Mouse (Mus musculus) spleen, adult 2 months (tissue): ENCODE data around the gene Cit. TPM values are rescaled to one million over a fixed set of nuclear protein-coding genes. Genes with fewer than 3 reads are reported as not detected.

Source experiments
- DNase-seq, 2 experiments: peaks; one replicate each; pipeline versions ENCODE4 v3.0.0 to v3.0.0-alpha.2; 2012 to 2021; ENCODE audit warnings: low spot score in 2 of 2, low read depth in 1 of 2
- H3K27ac ChIP-seq: fragments of 200-500 bp; 2 replicates; pipeline ENCODE4 v1.5.1; 2012; ENCODE audit warnings: low read length, inconsistent platforms; ENCODE audit not compliant: insufficient read depth
- H3K27me3 ChIP-seq: fragments of 200-500 bp; 2 replicates; pipeline ENCODE4 v1.6.1; 2012; ENCODE audit warnings: mild to moderate bottlenecking, moderate library complexity, low read length, inconsistent platforms; ENCODE audit not compliant: control insufficient read depth, insufficient read depth
- H3K36me3 ChIP-seq: fragments of 200-500 bp; 2 replicates; pipeline ENCODE4 v1.6.1; 2012; ENCODE audit warnings: mild to moderate bottlenecking, low read length, inconsistent platforms; ENCODE audit not compliant: control insufficient read depth, insufficient read depth
- H3K4me1 ChIP-seq: fragments of 200-500 bp; 2 replicates; pipeline ENCODE4 v1.6.1; 2011; ENCODE audit warnings: inconsistent platforms; ENCODE audit not compliant: control insufficient read depth, insufficient read depth, insufficient read length
- H3K4me3 ChIP-seq: fragments of 200-500 bp; 2 replicates; pipeline ENCODE4 v1.5.1; 2011; ENCODE audit warnings: mild to moderate bottlenecking, inconsistent platforms; ENCODE audit not compliant: insufficient read depth, insufficient read length; ENCODE audit errors: extremely low read depth
- CTCF ChIP-seq: fragments of 200-500 bp; IDR thresholded peaks from 2 replicates; pipeline ENCODE4 v1.5.1; 2011; ENCODE audit warnings: mild to moderate bottlenecking, inconsistent platforms; ENCODE audit not compliant: insufficient read depth, insufficient read length, insufficient replicate concordance; ENCODE audit errors: extremely low read depth
- POLR2A ChIP-seq: fragments of 200-500 bp; IDR thresholded peaks from 2 replicates; pipeline ENCODE4 v1.6.1; 2011; ENCODE audit warnings: low read depth, low read length, inconsistent platforms
- WGBS: fragments of 180-500 bp; shearing (Covaris S2); methylation state at CpG from one replicate; pipeline ENCODE4 v1.1.7; 2018; 5-methylcytosine and 5-hydroxymethylcytosine counted together
- polyA plus RNA-seq: library from polyadenylated mRNA; depleted of rRNA; stranded (reverse); fragments of >200 nt; gene quantifications from 2 replicates; pipeline ENCODE4 v1.2.3, GENCODE M21; 2012

Gene Cit
- polyA plus RNA-seq, 1 experiment: 6.3 TPM

DNA sequence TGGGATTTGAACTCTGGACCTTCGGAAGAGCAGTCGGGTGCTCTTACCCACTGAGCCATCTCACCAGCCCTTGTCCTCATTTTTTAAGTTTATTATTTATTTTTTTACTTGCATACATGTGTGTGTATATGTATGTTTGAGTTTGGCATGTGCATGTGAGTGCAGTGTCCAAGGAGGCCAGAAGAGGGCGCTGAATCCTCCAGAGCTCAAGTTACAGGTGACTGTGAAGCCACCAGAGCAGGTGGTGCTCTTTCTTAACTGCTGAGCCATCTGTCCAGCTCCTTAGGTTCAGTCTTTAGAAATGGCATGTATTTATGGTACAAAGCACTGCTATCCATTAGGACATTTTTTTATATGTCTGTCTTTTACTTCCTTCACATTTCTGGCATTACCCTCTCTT is 97.3 kb downstream of the Cit start:
- H3K4me1 ChIP-seq: no peaks in the 10 kb centered on the region
- H3K4me3 ChIP-seq: no peak overlapping the region
- no peak for TF ChIP-seq CTCF
- TF ChIP-seq POLR2A: no peak
- no peaks in the 10 kb centered on the region for H3K27me3 ChIP-seq
- 94% methylated on average over 3 of the region's 3 CpGs for WGBS
- H3K36me3 ChIP-seq: peaks cover 1% of the 10 kb centered on the region; the same call in 1 of the 2 replicates
- no peak overlapping the region for H3K27ac ChIP-seq
- no peak for DNase-seq

- TF ChIP-seq CTCF (no peak), POLR2A (no peak)
- no peak overlapping the region for H3K27ac ChIP-seq
- 74% methylated on average over 11 of the region's 11 CpGs for WGBS
- no peak overlapping the region for H3K4me3 ChIP-seq
- no peaks in the 10 kb centered on the region for H3K4me1 ChIP-seq
- DNase-seq: no peak
- H3K27me3 ChIP-seq: no peaks in the 10 kb centered on the region
- peaks cover 1% of the 10 kb centered on the region; the same call in 1 of the 2 replicates for H3K36me3 ChIP-seq
Measured at GRCm38 (mm10) chr5:115944791-115945490, 99.9 kb downstream of the Cit start.

- DNase-seq: no peak
- Histone ChIP-seq H3K27ac (no peak overlapping the region), H3K27me3 (no peaks in the 10 kb centered on the region), H3K4me3 (no peak overlapping the region), H3K36me3 (peaks cover 6% of the 10 kb centered on the region; the same call in 1 of the 2 replicates), H3K4me1 (no peaks in the 10 kb centered on the region)
- WGBS: 91% methylated on average over 15 of the region's 15 CpGs
- TF ChIP-seq POLR2A (no peak), CTCF (no peak)
Measured at GRCm38 (mm10) chr5:115947622-115948353, 102.7 kb downstream of the Cit start.

DNA sequence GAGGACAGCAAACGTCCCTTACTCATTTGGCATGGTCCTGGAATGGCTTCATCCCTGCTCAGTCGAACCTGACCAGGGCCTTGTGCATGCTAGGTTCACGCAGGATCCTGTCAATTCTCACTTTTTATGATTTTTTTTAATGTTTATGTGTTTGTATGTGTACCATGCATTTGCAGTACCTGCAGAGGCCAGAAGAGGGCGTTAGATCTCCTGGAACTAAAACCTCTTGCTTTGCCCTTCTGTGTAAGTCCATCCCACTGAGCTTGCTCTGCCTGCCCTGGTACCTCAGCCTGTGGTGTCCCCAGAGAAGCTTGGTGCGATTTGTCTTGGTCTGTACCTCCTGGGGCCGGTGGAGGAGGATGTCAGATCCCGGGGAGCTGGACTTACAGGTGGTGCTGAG is 105.9 kb downstream of the Cit start:
- Histone ChIP-seq H3K27me3 (no peaks in the 10 kb centered on the region), H3K36me3 (peaks cover 6% of the 10 kb centered on the region; the same call in 1 of the 2 replicates), H3K4me1 (no peaks in the 10 kb centered on the region), H3K4me3 (no peak overlapping the region), H3K27ac (no peak overlapping the region)
- no peak for DNase-seq
- no peak for TF ChIP-seq CTCF
- TF ChIP-seq POLR2A: no peak
- WGBS: 89% methylated on average over 7 of the region's 7 CpGs

DNA sequence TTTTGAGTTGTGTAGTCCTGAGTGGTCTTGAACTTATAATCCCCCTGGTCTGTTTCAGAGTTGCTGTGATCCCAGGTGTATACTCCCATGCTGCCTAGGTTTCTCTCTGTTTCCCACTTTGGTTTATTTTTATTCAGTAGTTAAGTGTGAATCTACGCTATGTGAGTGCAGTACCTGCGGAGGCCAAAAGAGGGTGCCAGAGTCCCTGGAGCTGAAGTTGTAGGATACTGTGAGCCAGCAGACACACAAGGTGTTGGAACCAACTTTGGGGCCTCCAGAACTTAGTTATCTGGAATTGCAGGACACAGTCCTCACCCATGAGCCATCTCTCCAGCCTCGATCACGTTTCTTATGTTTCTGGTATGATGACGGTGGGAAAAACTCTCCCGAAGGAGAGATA is 108.1 kb downstream of the Cit start:
- Histone ChIP-seq H3K27ac (no peak overlapping the region), H3K27me3 (no peaks in the 10 kb centered on the region), H3K4me3 (no peak overlapping the region), H3K4me1 (no peaks in the 10 kb centered on the region), H3K36me3 (peaks cover 6% of the 10 kb centered on the region; the same call in 1 of the 2 replicates)
- TF ChIP-seq POLR2A (no peak), CTCF (no peak)
- no peak for DNase-seq
- 97% methylated on average over 6 of the region's 6 CpGs for WGBS

DNA sequence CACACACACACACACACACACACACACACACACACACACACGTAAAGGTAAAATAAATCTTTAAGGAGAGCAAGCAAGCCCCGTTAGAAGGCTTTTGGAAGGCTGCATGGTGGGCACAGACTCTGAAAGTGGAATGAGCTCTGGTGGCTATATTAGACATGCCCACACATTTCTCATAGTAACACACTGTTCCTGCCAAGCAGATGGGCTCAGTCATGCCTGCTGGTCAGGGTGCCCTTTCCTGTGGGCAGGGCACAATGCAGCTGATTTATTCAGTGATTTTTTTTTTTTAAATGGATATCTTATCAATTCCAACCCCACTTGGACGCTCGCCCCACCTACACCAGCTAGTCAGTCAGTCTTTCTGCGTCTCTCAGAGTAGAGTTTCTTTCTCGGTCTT is 109.0 kb downstream of the Cit start:
- no peaks in the 10 kb centered on the region for H3K4me1 ChIP-seq
- H3K27ac ChIP-seq: no peak overlapping the region
- DNase-seq: no peak
- WGBS: 94% methylated on average over 6 of the region's 6 CpGs
- no peak for TF ChIP-seq POLR2A
- no peak overlapping the region for H3K4me3 ChIP-seq
- H3K27me3 ChIP-seq: no peaks in the 10 kb centered on the region
- peaks cover 6% of the 10 kb centered on the region; the same call in 1 of the 2 replicates for H3K36me3 ChIP-seq

DNA sequence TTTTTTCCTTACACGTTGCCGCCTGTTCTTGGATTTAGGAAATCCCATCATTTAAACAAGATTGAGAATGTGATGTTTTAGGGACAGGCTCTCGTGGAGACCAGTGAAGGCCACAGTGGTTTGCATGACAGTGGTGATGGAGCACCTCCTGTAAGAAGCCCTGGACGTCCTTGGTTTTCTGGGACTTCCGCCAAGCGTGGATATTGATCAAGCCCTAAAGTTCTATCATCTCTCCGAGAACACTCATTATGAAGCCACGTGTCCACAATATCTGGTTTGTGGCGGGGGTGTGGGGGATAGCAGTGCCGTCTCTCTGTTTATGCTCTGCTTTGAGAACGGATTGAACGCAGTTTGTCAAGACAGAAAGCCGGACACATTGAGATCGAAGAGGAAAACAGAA is 109.5 kb downstream of the Cit start:
- no peak for DNase-seq
- no peak for TF ChIP-seq CTCF
- no peak for TF ChIP-seq POLR2A
- no peak overlapping the region for H3K27ac ChIP-seq
- H3K27me3 ChIP-seq: no peaks in the 10 kb centered on the region
- no peak overlapping the region for H3K4me3 ChIP-seq
- H3K36me3 ChIP-seq: peaks cover 6% of the 10 kb centered on the region; the same call in 1 of the 2 replicates
- H3K4me1 ChIP-seq: no peaks in the 10 kb centered on the region
- 97% methylated on average over 14 of the region's 14 CpGs for WGBS
